Mouse (Mus musculus) 416B (cell line): ENCODE measurements around the gene Car4.

Experiments used
- DNase-seq: peaks from one replicate; pipeline ENCODE4 v3.0.0; 2011; ENCODE audit warnings: low read depth

Car4 gene

DNA sequence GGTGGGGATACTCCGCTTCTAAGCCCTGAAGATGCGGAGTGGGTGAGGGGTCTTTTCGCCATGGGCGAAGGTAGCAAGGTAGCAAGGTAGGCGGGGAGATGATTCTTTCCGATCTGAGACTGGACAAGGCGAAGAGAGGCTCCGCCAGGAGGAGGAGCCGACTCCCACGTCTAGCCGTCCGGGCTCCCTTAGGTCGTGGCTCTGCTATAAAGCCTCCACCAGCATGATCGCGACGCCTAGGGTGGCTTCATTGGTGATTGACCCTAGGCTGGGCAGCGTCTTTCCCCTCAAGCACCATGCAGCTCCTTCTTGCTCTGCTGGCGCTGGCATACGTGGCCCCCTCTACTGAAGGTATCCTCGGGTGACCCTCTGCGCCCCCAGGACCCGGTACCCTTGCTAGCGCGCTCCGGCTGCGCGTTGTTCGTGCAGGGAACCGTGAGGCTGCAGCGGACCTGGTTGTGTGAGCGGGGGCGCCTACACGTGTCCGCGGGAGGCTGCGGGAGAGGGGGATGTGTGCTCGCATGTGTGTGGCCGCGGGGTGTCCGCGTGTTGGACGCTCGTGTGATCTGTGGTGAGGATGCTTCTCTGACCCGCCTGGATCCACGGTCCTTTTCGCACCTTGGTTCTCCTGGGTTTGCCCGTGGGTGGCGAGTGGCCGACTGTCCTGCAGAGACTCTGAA is at the start of gene Car4:
Gene Car4, plus strand, starts transcription at position 196 of the 680 bp plus-strand sequence.
- DNase-seq = no peak

DNA sequence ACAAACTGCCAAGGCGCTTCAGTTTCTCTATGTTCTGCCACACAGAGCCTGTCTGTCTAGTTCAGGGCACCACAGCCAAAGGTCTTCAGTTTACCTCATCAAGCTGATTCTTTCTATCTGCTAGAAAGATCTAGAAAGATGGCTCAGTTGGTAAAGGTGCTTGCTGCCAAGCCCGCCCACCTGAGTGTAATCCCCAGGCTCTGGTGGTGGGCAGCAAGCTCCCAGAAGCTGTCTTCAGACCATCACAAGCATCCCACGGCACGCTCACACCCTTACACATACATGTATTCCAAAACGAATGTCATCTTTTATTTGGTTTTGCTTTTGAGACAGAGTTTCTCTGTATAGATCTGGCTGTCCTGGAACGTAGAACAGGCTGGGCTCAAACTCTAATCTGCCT is 49.1 kb upstream of the Car4 start:
- DNase-seq = no peak

DNA sequence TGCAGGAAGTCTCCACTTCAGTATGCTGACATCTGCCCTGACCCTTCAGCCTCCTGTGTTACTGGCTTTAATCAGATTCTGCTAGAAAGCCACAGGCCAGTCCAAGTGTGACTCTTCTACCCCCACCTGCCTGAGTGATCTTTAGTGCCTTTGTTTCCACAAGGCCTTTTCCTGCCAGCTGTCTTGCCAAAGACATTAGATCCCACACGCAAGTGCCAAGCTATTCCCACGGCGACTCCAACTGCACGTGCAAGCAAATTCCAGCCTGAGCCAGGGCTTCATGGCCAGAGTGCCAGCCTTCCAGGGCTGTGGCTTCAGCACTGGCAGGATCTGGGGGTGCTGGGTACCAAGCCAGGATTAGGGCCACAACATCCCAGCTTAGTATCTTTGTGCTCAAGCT is 47.2 kb upstream of the Car4 start:
- DNase-seq = no peak

DNA sequence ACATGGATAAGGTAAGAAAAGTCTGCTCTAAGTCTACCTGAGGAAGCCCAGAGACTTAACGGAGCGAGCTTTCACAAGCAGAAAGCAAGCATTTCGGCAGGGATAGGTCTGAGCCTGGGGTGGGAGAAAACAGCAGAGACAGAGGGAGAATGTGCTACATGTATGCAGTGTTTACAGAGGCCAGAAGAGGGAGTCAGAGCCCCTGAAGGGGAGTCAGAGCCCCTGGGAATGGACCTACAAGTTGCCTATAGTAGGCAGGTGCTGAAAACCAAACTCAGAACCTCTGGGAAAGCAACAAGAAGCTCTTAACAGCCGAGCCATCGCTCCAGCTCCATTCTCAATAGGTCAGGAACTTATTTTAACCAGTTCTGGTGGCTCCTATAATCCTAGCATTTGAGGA is 42.9 kb upstream of the Car4 start:
- peak; percentile 57 for DNase-seq

DNA sequence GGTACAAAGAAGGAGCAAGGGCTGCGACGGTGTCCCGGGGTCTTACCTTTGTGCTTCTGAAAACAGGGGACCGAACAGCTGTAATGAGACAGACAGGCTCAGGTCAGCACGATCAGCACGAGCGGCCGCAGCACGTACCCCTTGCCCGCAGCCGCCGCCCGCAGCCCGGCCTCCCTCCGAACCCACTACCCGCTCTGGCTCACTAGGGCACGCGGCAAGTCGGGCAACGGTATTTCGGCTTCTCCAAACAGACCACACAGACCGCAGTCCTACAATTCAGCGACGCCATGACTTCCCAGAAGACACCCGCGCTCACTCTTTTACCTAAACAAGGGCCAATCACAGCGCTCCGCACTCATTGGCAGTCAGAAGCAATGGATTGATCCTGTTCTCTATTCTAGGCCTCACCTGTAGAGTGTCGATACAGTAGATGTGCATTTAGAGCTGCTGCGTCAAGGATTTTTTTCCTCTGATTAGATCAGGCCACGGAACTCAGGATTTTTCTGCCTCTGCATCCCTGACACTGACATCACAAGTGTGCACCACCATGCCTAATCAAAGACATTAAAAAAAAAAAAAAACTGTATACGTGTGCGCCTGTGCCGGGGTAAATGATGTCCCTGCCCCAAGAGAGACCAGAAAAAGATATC is 41.4 kb upstream of the Car4 start, which contains the start of gene Znhit3:
Gene Znhit3, minus strand, starts transcription at position 314 of the 650 bp plus-strand sequence.
- peak; percentile 93 for DNase-seq

DNA sequence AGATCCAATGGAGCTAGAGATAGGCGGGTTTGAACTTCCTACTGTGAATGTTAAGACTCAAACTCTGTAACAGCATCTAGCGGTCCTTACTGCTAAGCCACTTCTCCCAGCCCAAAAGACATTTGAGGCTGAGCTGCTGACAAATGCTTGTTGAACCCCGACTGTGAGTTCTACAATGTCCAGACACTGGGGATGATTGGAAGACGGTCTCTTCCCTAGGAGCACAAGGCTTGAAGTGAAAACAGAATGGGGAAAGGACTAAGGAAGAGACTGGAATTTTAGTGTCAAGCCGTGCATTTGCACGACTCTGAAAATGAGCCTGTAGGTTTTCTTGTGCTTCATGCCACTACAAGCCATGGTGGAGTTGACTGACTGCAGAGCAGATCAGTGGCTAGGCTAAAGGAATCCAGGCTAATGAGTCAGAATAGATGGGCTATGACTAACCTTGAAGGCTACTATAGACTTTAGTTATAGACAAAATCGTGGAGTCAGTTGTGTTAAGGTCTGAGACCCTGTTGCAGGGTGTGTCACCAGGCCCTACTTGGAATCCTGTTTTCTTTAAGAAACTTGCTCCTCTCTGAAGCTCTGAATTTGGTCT is 40.8 kb upstream of the Car4 start:
- DNase-seq = no peak

DNA sequence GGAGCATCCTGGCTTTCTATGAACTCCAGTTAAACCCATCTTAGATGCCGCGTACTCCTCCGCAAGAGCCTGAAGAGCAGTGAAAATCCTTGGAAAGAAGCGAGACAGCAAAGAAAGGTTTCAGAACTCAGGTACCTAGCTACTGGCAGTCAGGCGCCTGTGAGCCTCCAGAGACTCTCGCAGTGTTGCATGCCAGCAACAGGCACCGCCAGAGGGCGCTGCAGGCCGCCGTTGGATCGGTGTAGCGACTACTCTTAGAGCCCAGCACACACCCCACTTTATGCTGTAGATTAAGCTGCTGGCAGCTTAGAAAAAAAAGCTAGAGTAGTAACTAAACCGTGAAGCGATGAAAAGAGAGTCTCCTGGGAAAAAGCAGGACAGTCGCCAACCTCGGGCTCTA is 39.2 kb upstream of the Car4 start:
- peak; percentile 87 for DNase-seq

DNA sequence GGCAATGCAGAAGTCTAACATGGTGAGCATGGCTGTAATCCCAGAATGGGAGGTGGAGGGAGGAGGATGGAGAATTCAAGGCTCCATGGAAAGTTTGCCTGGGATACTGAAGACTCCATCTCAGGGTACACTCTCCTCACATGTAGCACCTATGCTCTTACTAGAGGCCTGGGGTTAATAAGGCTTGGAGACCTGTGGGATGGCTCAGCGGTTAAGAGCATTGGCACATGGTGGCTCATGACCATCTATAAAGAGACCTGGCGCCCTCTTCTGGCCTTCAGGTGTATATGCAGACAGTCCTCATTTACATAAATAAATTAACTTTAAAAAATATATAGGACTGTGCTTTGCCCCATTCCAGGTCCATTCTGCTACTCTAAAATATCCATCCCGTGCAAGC is 38.3 kb upstream of the Car4 start:
- DNase-seq = peak; percentile 84

DNA sequence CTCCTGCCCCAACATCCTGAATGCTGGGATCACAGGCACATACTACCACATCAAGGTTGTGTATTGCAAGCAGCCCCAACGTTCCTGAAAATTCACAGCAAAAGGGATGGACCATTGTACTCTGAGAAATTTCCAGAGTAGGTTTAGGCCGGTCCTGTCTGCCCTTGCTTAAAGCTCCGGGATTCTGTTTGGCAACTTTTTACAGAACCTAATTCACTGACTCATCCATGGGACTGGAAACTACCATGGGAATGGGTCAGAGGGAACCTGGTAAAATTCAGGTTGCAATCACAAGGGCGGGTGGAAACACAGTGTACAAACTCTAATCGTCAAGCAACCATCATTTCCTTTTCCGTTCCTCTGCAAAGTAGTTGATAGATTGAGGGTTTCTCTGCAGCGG is 37.6 kb upstream of the Car4 start:
- DNase-seq = peak; percentile 73

DNA sequence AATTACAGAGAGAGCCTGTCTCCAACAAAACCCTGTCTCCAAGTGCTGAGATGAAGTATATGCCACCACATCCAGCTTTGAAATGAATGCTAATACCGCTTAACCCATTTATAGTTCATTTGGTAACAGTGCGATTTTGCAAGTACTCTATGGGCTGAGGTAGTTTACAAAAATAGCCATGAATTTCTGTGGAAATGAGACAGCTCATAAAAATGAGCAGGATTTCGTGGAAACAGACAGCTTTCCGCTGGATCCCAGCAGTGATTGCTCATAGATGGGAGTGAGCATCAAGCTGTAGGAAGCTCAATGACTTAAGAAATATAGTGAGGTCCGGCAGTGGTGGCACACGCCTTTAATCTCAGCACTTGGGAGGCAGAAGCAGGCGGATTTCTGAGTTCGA is 36.6 kb upstream of the Car4 start:
- DNase-seq = no peak

DNA sequence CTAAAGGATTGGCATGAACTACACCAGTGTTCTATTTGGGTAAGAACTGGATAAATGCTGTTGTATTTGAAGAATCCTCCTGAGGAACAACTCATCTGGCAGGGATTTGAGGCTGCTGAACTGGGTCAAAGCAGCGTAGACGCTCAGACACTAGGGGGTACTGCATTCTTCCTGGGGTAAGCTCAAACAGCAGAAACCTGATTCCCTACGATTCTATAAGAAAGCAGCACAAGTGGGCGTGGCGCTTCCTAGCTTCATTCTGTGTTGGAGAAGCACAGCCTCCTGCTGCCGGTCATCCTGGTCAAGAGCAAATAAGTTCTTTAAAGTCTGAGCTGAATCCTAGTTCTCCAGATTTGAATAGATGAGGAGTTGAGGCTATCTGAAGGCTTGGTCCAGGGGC is 25.3 kb upstream of the Car4 start:
- DNase-seq = no peak

DNA sequence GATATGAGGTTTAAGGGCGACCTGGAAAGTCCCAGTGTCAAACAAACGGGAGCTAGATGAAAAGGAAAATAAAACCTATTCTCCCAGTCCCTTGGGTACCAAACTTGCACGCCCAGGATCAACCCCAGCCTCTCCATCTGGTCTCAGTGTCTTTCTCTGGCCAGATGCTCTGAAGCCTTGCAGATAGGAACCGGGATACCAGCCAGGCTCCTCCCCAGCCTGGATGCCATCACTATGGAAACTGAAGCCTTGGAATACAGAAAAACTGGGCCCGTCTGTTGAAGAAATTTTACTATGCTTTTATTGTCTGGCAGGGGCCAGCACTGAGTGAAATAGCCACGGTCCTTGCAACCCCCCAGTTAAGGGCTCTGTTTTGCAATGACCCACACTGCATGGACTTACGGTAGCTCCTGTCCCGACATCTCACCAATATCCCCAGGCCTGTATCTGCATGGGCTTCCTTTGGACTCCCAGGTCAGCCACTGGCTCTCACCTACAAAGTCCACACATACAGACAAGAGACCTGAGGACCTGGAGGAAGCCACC is 18.0 kb upstream of the Car4 start:
- DNase-seq = no peak

DNA sequence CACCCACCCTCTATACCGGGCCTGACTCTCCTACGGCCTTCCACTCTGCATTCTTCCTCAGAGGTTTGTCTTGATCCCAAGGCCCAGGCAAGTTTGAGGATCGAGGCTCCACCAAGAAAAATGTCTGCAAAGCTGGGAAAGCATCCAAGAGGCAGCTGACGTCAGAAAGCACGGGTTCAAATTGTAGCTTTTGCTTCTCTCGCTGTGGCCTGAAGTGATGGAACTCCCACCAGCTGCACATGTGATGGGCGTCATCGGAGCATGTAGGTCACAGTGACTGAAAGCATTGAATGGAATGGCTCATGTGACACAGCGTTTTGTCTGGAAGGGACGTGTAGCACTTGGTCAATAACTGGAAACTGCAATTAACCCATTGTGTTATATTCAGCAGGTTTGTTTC is 17.4 kb upstream of the Car4 start:
- no peak for DNase-seq

DNA sequence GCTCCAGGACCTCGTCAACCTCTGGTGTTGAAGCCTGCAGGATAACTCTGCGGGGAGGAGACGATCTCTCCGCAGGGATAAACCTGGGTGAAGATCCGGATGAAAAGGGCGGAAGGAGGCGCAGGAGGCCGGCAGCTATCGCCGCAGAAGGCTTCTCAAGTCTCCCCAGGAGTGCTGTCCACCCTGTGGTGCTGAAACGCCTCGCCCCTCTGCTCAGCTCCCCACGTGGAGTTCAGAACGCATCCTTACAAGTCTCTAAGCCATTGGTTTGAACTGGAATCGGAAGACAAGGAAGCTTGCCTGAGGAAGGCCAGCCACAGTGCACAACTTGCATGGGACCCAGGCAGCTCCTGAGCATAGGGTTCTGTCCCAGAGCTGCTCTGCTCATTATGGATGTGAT is 13.6 kb upstream of the Car4 start:
- peak; percentile 47 for DNase-seq

DNA sequence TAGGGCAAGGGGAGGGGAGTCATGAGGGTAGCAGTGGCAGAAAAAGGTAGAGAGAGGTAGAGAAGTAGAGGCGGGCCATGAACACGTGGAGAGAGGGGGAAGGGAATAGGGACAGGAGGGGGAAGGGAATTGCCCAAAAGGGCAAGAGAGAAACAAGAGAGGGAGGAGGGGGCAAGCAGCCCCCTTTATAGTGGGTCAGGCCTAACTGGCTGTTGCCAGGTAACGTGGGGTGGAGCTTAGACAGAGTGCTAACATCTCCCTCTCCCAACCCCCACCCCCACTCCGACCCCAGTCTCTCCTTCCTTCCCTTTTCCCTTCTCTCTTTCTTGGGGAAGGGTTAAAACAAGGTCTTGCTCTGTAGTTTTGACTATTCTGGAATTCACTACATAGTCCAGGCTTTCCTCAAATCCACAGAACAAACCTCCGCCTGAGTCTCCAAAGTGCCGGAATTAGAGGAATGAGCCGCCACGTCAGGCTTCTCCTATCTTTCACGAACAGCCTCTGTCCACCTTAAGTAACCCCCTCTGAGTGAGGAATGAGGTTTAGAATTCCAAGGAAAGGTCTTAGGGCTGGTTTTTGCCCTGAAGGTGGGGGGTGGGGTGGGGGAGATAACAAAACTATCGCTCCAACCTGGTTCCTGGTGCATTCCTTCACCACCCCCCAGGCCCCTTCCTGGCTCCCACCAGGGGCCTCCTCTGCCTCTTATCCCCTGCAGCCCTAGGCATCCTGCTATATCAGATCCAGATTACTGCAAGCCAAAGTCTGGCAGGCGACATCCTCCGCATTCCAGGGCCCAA is 12.7 kb upstream of the Car4 start:
- no peak for DNase-seq

DNA sequence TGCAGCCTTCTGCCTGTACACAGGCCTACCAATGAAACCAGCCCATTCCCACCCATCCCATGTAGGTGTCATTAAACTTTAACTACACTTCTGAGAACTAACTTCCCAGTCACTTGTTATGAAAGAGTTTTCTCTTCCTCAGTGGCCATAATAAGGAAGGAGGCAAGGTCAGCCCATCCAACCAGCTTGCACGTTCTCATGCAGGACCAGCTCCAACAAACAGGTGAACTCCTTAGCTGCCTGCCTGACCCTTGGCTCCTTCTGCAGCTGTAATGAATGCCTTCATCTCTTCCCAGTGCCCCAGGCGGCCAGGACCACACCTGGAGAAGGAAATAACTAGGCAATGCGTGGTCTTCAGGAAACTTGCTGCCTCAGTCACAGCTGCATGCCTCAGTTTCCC is 11.7 kb upstream of the Car4 start:
- DNase-seq = no peak

DNA sequence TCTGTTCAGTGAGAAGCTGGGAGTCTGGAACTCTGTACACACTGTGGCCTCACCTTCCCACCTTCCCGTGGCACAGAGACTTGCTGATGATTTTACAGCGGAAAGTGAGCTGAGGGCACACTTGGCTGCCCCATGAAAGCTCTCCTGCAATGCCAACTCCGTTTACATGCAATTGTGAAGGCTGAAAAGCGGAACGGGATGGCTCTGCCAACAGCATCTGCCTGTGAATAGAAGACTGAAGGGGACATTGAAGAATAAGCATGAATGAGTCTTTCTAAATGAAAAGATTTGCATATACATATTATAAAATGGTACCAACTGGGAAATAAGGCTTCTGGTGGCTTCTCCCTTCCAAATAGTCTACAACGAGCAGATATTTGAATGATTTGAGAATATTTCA is 10.4 kb upstream of the Car4 start:
- no peak for DNase-seq

DNA sequence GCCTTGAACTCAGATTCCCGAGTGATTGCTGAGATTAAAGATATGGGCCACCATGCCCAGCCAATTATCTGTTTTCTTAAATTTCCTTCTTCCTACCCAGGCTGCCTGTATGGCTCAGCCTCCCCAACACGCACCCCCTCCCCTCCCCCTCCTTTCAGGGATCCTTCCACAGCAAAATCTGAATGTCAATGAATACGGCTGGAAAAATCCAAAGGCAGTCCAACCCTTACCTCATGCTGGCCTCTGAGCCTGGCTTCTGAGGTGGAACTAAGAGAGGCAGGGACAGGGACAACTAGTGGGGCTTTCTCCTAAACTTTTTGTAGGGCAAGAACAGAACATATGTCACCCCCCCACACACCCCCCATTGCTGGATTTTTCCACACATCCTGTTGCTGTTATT is 9.5 kb upstream of the Car4 start:
- DNase-seq = no peak

DNA sequence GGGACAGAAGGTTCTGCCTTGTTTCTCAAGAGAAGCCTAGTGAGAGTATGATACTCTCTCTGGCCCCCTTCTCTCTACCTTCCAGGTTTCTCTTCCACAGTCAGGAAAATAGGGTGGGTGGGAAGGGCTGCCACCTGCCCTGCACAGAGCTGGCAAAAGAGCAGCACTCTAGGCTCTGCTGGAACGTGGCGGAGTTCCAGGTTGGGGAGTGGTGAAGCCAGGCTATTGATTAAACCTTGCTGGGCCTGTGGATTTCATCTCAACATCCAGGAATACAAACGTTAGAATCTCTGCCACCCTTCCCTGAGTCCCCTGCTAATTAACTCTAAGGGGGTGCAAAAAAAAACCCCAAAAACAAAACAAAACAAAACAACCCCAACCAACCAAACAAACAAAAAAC is 9.1 kb upstream of the Car4 start:
- no peak for DNase-seq

DNA sequence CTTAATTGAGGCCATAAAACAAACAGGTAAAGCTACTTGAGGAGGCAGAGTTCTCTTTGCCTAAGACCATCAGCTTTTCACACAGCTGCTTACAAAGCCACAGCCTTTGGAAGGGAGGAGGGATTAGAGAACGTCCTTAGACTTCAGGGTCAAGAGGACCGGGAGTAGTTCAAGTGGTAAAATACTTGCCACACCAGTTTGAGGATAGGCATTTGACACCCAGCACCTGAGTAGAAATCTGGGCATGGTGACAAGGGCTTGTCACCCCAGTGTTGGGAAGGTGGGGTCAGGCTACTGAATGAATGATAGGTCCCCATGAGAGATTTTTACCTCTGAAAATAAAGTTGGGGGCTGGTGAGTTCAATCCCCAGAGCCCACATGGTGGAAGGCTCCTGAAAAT is 5.0 kb upstream of the Car4 start:
- DNase-seq = no peak

DNA sequence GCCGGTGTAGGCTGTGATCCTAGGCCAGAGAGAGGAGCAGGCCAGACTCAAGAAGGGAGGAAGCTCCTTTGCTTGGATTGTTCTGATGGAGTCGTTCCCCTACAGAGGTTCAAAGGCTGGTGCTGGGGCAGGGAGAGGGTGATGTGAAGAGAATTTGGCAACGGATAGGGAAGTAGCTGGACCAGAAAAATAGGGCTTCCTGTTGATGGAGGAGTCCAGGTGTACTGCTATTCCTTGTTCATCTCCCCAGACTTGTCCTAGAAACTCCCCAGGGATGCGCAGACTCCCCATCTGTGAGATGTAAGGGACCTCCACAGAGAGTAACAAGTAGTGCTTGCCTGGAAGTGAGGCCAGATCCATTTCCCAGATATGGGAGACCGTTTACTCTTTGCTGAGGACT is 1.2 kb upstream of the Car4 start:
- DNase-seq = no peak

DNA sequence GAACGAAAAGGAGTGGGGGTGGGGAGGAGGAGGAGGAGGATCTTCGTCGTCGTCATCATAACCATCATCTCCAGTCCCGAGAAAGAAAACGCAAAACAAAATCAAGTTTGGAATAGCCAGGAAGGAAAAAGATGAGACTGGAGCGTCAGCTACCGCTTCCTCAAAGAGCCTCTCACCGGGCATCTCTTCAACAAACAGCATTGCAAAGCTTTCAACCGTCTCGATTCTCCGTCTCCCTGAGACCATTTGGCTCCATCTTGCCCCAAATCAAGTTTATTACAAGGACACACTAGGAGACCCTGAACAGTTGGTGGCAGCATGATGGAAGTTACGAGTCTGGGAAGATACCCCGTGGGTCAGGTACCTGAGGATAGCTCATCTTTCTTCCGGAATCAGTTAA is 415 bp upstream of the Car4 start:
- DNase-seq = no peak

DNA sequence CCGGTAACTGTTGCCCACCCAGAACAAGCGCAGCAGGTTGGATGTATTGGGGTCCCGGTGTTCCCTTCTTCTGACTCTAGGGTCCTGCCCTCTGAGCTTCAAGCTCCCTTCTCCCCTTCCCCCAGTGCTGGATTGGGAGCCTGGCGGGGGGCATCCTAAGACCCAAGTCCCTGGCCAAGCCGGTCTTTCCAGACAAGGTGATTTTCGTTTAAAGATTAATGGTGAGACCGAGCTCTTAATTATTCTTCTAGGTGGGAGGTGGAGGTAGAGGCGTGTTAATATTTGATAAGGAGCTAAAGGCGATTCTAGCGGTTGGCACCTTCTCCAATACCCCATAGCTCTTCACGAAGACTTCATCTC is 665 bp downstream of the Car4 start:
- DNase-seq = no peak
